Mouse (Mus musculus): Measurements from ENCODE around the gene Zfc3h1. TPM values are rescaled to one million over a fixed set of nuclear protein-coding genes. Genes with fewer than 3 reads are reported as not detected.

Gene Zfc3h1
- polyA plus RNA-seq, 1 experiment from 2014 or later = 22.7 TPM

DNA sequence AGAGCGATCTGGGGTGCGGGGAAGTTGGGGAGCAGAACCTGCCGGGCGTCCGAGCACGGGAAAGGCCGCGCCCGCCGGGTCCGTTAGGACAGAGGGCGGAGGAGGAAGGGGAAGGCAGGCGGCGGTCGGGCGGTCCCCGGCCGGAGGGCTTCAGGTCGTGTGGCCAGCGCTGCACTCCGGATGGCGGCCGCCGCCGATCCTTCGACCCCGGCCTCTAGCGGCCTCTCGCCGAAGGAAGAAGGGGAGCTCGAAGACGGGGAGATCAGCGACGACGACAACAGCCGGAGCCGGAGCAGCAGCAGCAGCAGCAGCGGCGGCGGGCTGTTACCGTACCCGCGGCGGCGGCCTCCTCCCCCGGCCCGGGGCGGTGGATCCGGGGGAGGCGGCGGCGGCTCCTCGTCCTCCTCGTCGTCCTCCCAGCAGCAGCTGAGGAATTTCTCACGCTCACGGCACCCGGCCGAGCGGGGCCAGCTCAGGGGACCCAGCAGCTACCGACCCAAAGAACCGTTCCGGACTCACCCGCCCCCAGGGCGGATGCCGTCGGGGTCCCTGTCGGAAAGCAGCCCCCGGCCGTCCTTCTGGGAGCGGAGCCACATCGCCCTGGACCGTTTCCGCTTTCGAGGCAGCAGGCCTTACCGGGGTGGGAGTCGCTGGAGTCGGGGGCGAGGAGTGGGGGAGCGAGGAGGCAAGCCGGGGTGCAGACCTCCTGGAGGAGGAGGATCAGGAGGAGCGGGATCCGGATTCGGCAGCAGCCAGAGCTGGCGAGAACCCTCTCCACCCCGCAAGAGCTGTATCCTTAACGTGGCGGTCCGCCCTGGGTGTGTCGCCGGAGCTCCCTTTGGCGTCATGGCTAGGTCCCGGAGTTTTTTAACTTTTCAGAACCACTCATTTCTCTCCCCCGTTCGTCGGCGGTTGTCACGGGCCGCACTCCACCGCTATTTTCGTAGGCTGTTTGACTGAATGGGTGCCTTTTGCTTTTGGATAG is 551 bp downstream of the Zfc3h1 start:
- Histone ChIP-seq H3K36me3 (ENCODE audit: insufficient read depth) (peaks cover 24% of the 10 kb centered on the region), H3K9ac (peak overlapping the region; percentile 95), H3K4me2 (peak overlapping the region; percentile 70), H3K27ac (ENCODE audit: low read depth) (peak overlapping the region; percentile 98), H3K9me3 (ENCODE audit: low read depth, low read length) (no peaks in the 10 kb centered on the region), H3K27me3 (ENCODE audit: insufficient read depth, low read length) (no peaks in the 10 kb centered on the region), H3K4me3 (ENCODE audit: low read depth, low read length) (peak overlapping the region; percentile 91), H3K4me1 (ENCODE audit: insufficient read depth) (peaks cover 8% of the 10 kb centered on the region)
- TF ChIP-seq CTCF (IDR thresholded peaks at IDR 0.05; ENCODE audit: low read depth) = no peak
- ATAC-seq (ENCODE audit: insufficient read depth) (peak; percentile 22), DNase-seq (peak; percentile 75)
- 1% methylated on average over 85 of the region's 101 CpGs for WGBS

- no peaks in the 10 kb centered on the region for H3K9me3 ChIP-seq (ENCODE audit: low read depth, low read length)
- 82% methylated on average over 3 of the region's 3 CpGs for WGBS
- H3K4me2 ChIP-seq = peak overlapping the region; percentile 15; the same call in 1 of the 2 replicates
- ATAC-seq (ENCODE audit: insufficient read depth) = no peak
- DNase-seq = no peak
- no peak overlapping the region for H3K9ac ChIP-seq
- no peak for TF ChIP-seq CTCF (IDR thresholded peaks at IDR 0.05; ENCODE audit: low read depth)
- H3K27ac ChIP-seq (ENCODE audit: low read depth) = no peak overlapping the region
- peaks cover 36% of the 10 kb centered on the region for H3K36me3 ChIP-seq (ENCODE audit: insufficient read depth)
- H3K4me3 ChIP-seq (ENCODE audit: low read depth, low read length) = no peak overlapping the region
- H3K27me3 ChIP-seq (ENCODE audit: insufficient read depth, low read length) = no peaks in the 10 kb centered on the region
- H3K4me1 ChIP-seq (ENCODE audit: insufficient read depth) = peaks cover under 1% of the 10 kb centered on the region; the same call in 1 of the 2 replicates
These were observed 3.1 kb downstream of the Zfc3h1 start for GRCm38 (mm10) chr10:115387891-115388290.

- Histone ChIP-seq H3K27ac (ENCODE audit: low read depth) (no peak overlapping the region), H3K4me2 (no peak overlapping the region), H3K4me1 (ENCODE audit: insufficient read depth) (no peaks in the 10 kb centered on the region; the same call in 1 of the 2 replicates), H3K36me3 (ENCODE audit: insufficient read depth) (peaks cover 53% of the 10 kb centered on the region), H3K9me3 (ENCODE audit: low read depth, low read length) (no peaks in the 10 kb centered on the region), H3K9ac (no peak overlapping the region), H3K27me3 (ENCODE audit: insufficient read depth, low read length) (no peaks in the 10 kb centered on the region), H3K4me3 (ENCODE audit: low read depth, low read length) (no peak overlapping the region)
- WGBS = 90% methylated on average over 4 of the region's 4 CpGs
- ATAC-seq (ENCODE audit: insufficient read depth) = no peak
- TF ChIP-seq CTCF (IDR thresholded peaks at IDR 0.05; ENCODE audit: low read depth) = no peak
- DNase-seq = no peak
These were observed 6.3 kb downstream of the Zfc3h1 start for GRCm38 (mm10) chr10:115391076-115391475.

GRCm38 (mm10) chr10:115391896-115392295 is 7.1 kb downstream of the Zfc3h1 start:
- Histone ChIP-seq H3K27ac (ENCODE audit: low read depth) (no peak overlapping the region), H3K4me2 (no peak overlapping the region), H3K9ac (no peak overlapping the region), H3K27me3 (ENCODE audit: insufficient read depth, low read length) (no peaks in the 10 kb centered on the region), H3K4me3 (ENCODE audit: low read depth, low read length) (no peak overlapping the region), H3K9me3 (ENCODE audit: low read depth, low read length) (no peaks in the 10 kb centered on the region), H3K4me1 (ENCODE audit: insufficient read depth) (no peaks in the 10 kb centered on the region; the same call in 1 of the 2 replicates), H3K36me3 (ENCODE audit: insufficient read depth) (peaks cover 60% of the 10 kb centered on the region)
- no peak for TF ChIP-seq CTCF (IDR thresholded peaks at IDR 0.05; ENCODE audit: low read depth)
- DNase-seq = no peak
- no peak for ATAC-seq (ENCODE audit: insufficient read depth)
- WGBS = 97% methylated on average over 1 of the region's 1 CpGs

- peak; percentile 73 for TF ChIP-seq CTCF (IDR thresholded peaks at IDR 0.05; ENCODE audit: low read depth)
- Histone ChIP-seq H3K4me1 (ENCODE audit: insufficient read depth) (no peaks in the 10 kb centered on the region), H3K4me3 (ENCODE audit: low read depth, low read length) (no peak overlapping the region), H3K27ac (ENCODE audit: low read depth) (no peak overlapping the region), H3K9ac (no peak overlapping the region), H3K9me3 (ENCODE audit: low read depth, low read length) (no peaks in the 10 kb centered on the region), H3K36me3 (ENCODE audit: insufficient read depth) (peaks cover 77% of the 10 kb centered on the region), H3K4me2 (no peak overlapping the region), H3K27me3 (ENCODE audit: insufficient read depth, low read length) (no peaks in the 10 kb centered on the region)
- 65% methylated on average over 6 of the region's 6 CpGs for WGBS
- ATAC-seq (ENCODE audit: insufficient read depth) (no peak), DNase-seq (peak; percentile 85)
These were observed 21.6 kb downstream of the Zfc3h1 start for GRCm38 (mm10) chr10:115406393-115406792.

GRCm38 (mm10) chr10:115413496-115413895 is 28.7 kb downstream of the Zfc3h1 start:
- H3K4me3 ChIP-seq (ENCODE audit: low read depth, low read length) = no peak overlapping the region
- TF ChIP-seq CTCF (IDR thresholded peaks at IDR 0.05; ENCODE audit: low read depth) = no peak
- H3K4me1 ChIP-seq (ENCODE audit: insufficient read depth) = no peaks in the 10 kb centered on the region
- H3K9ac ChIP-seq = no peak overlapping the region
- DNase-seq = no peak
- no peak overlapping the region for H3K4me2 ChIP-seq
- ATAC-seq (ENCODE audit: insufficient read depth) = no peak
- whole genome bisulfite sequencing = 90% methylated on average over 2 of the region's 2 CpGs
- peaks cover 83% of the 10 kb centered on the region for H3K36me3 ChIP-seq (ENCODE audit: insufficient read depth)
- no peaks in the 10 kb centered on the region for H3K27me3 ChIP-seq (ENCODE audit: insufficient read depth, low read length)
- no peak overlapping the region for H3K27ac ChIP-seq (ENCODE audit: low read depth)
- no peaks in the 10 kb centered on the region for H3K9me3 ChIP-seq (ENCODE audit: low read depth, low read length)

DNA sequence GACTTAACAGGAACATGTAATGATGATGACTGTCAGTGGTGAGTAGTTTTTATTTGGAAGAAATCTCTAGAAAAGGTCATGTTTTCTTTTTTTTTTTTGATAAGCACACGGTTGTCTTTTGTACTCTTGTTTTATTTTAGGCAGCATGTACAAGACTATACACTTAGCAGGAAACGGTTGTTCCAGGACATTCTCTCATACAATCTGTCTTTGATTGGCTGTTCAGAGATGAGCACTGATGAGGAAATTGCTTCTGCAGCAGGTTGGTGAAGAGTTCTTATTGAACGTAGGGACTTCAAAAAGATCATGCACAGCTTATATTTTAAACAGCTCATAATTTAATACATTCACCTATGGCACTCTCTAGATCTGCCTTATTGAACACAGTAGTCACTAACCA is 29.3 kb downstream of the Zfc3h1 start:
- Histone ChIP-seq H3K27ac (ENCODE audit: low read depth) (no peak overlapping the region), H3K4me2 (no peak overlapping the region), H3K27me3 (ENCODE audit: insufficient read depth, low read length) (no peaks in the 10 kb centered on the region), H3K9ac (no peak overlapping the region), H3K4me1 (ENCODE audit: insufficient read depth) (no peaks in the 10 kb centered on the region), H3K9me3 (ENCODE audit: low read depth, low read length) (no peaks in the 10 kb centered on the region), H3K4me3 (ENCODE audit: low read depth, low read length) (no peak overlapping the region), H3K36me3 (ENCODE audit: insufficient read depth) (peaks cover 84% of the 10 kb centered on the region)
- ATAC-seq (ENCODE audit: insufficient read depth) (no peak), DNase-seq (no peak)
- TF ChIP-seq CTCF (IDR thresholded peaks at IDR 0.05; ENCODE audit: low read depth) = no peak
- WGBS = 82% methylated on average over 3 of the region's 3 CpGs
